Mouse (Mus musculus): Measurements from ENCODE around the gene Rasa1. TPM values are rescaled to one million over a fixed set of nuclear protein-coding genes. Genes with fewer than 3 reads are reported as not detected.

Gene Rasa1
- total RNA-seq (2021) (10 to 100 TPM; 20.7 to 27.8 TPM), polyA plus RNA-seq (2012; rRNA removed) (5.6 and 14.0 TPM in 2 replicates)
- long read RNA-seq, full-length matches to known transcripts: 20 of 23 reads
- long read RNA-seq, partial matches to known transcripts: 1 of 23 reads
- long read RNA-seq, other reads (novel, unspliced or antisense): 2 of 23 reads

GRCm38 (mm10) chr13:85288843-85289713, at the start of gene Rasa1:
TSS of gene Rasa1 (minus strand) at chr13:85289130.
- intact Hi-C loops (cut with DNase I): loop anchor here (5.0 kb wide), 2 partner anchors 37 to 82 kb away; no protein-coding TSS in a partner anchor
- H3K27me3 ChIP-seq (ENCODE audit: control insufficient read depth, insufficient read depth, low read length): no peaks in the 10 kb centered on the region
- peak within 1 kb of the TSS; percentile 95 for H3K27ac ChIP-seq
- H3K9ac ChIP-seq (ENCODE audit: low read depth, low read length): peak within 1 kb of the TSS; percentile 94
- peak within 1 kb of the TSS; percentile 91 for H3K4me3 ChIP-seq
- WGBS: under 1% methylated on average over 92 of the region's 97 CpGs
- H3K36me3 ChIP-seq (ENCODE audit: control insufficient read depth, insufficient read depth, low read length): peaks cover 6% of the 10 kb centered on the region
- peak; percentile 94 to 97 for DNase-seq
- no peaks in the 10 kb centered on the region; the same call in 1 of the 2 replicates for H3K79me2 ChIP-seq (replicated peaks; ENCODE audit: control insufficient read depth, insufficient read depth, low read length)
- TF ChIP-seq POLR2A (IDR thresholded peaks at IDR 0.05; ENCODE audit: insufficient read depth, low read depth, low read length) (peak; percentile 94), EP300 (IDR thresholded peaks at IDR 0.05; ENCODE audit: insufficient read depth, low read depth, low read length) (0 out of 2 replicates have a peak, but pooled peaks have one; percentile 36), CTCF (IDR thresholded peaks at IDR 0.05) (0 out of 2 replicates have a peak, but pooled peaks have one; percentile 1)
- no peaks in the 10 kb centered on the region for H3K4me1 ChIP-seq (ENCODE audit: control insufficient read depth, insufficient read depth, low read length)

- no peaks in the 10 kb centered on the region for H3K36me3 ChIP-seq (ENCODE audit: control insufficient read depth, insufficient read depth, low read length)
- DNase-seq: no peak
- TF ChIP-seq CTCF (IDR thresholded peaks at IDR 0.05) (no peak), EP300 (IDR thresholded peaks at IDR 0.05; ENCODE audit: insufficient read depth, low read depth, low read length) (no peak), POLR2A (IDR thresholded peaks at IDR 0.05; ENCODE audit: insufficient read depth, low read depth, low read length) (no peak)
- no peaks in the 10 kb centered on the region for H3K79me2 ChIP-seq (replicated peaks; ENCODE audit: control insufficient read depth, insufficient read depth, low read length)
- no peak overlapping the region for H3K9ac ChIP-seq (ENCODE audit: low read depth, low read length)
- no peaks in the 10 kb centered on the region for H3K27me3 ChIP-seq (ENCODE audit: control insufficient read depth, insufficient read depth, low read length)
- intact Hi-C loops (cut with DNase I): no loop called here
- H3K27ac ChIP-seq: no peak overlapping the region
- no peaks in the 10 kb centered on the region; the same call in none of the 2 replicates for H3K4me1 ChIP-seq (ENCODE audit: control insufficient read depth, insufficient read depth, low read length)
- WGBS: 32% methylated on average over 2 of the region's 2 CpGs
- H3K4me3 ChIP-seq: no peak overlapping the region
Measured at GRCm38 (mm10) chr13:85311547-85311946, 22.6 kb upstream of the Rasa1 start.

- DNase-seq: no peak
- no peaks in the 10 kb centered on the region for H3K27me3 ChIP-seq (ENCODE audit: control insufficient read depth, insufficient read depth, low read length)
- no peak overlapping the region for H3K4me3 ChIP-seq
- H3K27ac ChIP-seq: no peak overlapping the region
- WGBS: 28% methylated on average over 5 of the region's 5 CpGs
- no peak overlapping the region for H3K9ac ChIP-seq (ENCODE audit: low read depth, low read length)
- H3K36me3 ChIP-seq (ENCODE audit: control insufficient read depth, insufficient read depth, low read length): no peaks in the 10 kb centered on the region
- TF ChIP-seq EP300 (IDR thresholded peaks at IDR 0.05; ENCODE audit: insufficient read depth, low read depth, low read length): no peak
- no peak for TF ChIP-seq POLR2A (IDR thresholded peaks at IDR 0.05; ENCODE audit: insufficient read depth, low read depth, low read length)
- TF ChIP-seq CTCF (IDR thresholded peaks at IDR 0.05): no peak
- no peaks in the 10 kb centered on the region for H3K79me2 ChIP-seq (replicated peaks; ENCODE audit: control insufficient read depth, insufficient read depth, low read length)
- intact Hi-C loops (cut with DNase I): no loop called here
- no peaks in the 10 kb centered on the region; the same call in none of the 2 replicates for H3K4me1 ChIP-seq (ENCODE audit: control insufficient read depth, insufficient read depth, low read length)
Measured at GRCm38 (mm10) chr13:85310968-85311367, 22.0 kb upstream of the Rasa1 start.

- TF ChIP-seq CTCF (IDR thresholded peaks at IDR 0.05) (no peak), POLR2A (IDR thresholded peaks at IDR 0.05; ENCODE audit: insufficient read depth, low read depth, low read length) (no peak), EP300 (IDR thresholded peaks at IDR 0.05; ENCODE audit: insufficient read depth, low read depth, low read length) (no peak)
- no peak overlapping the region for H3K27ac ChIP-seq
Measured at GRCm38 (mm10) chr13:85310483-85310882, 21.6 kb upstream of the Rasa1 start.

GRCm38 (mm10) chr13:85306039-85306438, 17.1 kb upstream of the Rasa1 start:
- Histone ChIP-seq H3K27me3 (ENCODE audit: control insufficient read depth, insufficient read depth, low read length) (no peaks in the 10 kb centered on the region), H3K4me1 (ENCODE audit: control insufficient read depth, insufficient read depth, low read length) (no peaks in the 10 kb centered on the region), H3K9ac (ENCODE audit: low read depth, low read length) (no peak overlapping the region), H3K4me3 (no peak overlapping the region), H3K27ac (no peak overlapping the region), H3K36me3 (ENCODE audit: control insufficient read depth, insufficient read depth, low read length) (no peaks in the 10 kb centered on the region), H3K79me2 (replicated peaks; ENCODE audit: control insufficient read depth, insufficient read depth, low read length) (no peaks in the 10 kb centered on the region)
- no peak for DNase-seq
- intact Hi-C loops (cut with DNase I): no loop called here
- no peak for TF ChIP-seq CTCF (IDR thresholded peaks at IDR 0.05)

More at GRCm38 (mm10) chr13:85310483-85310882, 21.6 kb upstream of the Rasa1 start:
- H3K4me1 ChIP-seq (ENCODE audit: control insufficient read depth, insufficient read depth, low read length): no peaks in the 10 kb centered on the region; the same call in none of the 2 replicates
- H3K9ac ChIP-seq (ENCODE audit: low read depth, low read length): no peak overlapping the region
- intact Hi-C loops (cut with DNase I): no loop called here
- DNase-seq: no peak
- no peaks in the 10 kb centered on the region for H3K27me3 ChIP-seq (ENCODE audit: control insufficient read depth, insufficient read depth, low read length)
- no peaks in the 10 kb centered on the region for H3K36me3 ChIP-seq (ENCODE audit: control insufficient read depth, insufficient read depth, low read length)
- H3K4me3 ChIP-seq: no peak overlapping the region
- WGBS: 90% methylated on average over 2 of the region's 2 CpGs
- no peaks in the 10 kb centered on the region for H3K79me2 ChIP-seq (replicated peaks; ENCODE audit: control insufficient read depth, insufficient read depth, low read length)

GRCm38 (mm10) chr13:85290651-85291050, 1.7 kb upstream of the Rasa1 start:
- Histone ChIP-seq H3K4me3 (peak overlapping the region; percentile 91), H3K27me3 (ENCODE audit: control insufficient read depth, insufficient read depth, low read length) (no peaks in the 10 kb centered on the region)

More at GRCm38 (mm10) chr13:85290651-85291050, 1.7 kb upstream of the Rasa1 start:
- TF ChIP-seq CTCF (IDR thresholded peaks at IDR 0.05): no peak
- no peak for TF ChIP-seq POLR2A (IDR thresholded peaks at IDR 0.05; ENCODE audit: insufficient read depth, low read depth, low read length)
- TF ChIP-seq EP300 (IDR thresholded peaks at IDR 0.05; ENCODE audit: insufficient read depth, low read depth, low read length): no peak
- H3K27ac ChIP-seq: peak overlapping the region; percentile 95
- 29% methylated on average over 1 of the region's 1 CpGs for WGBS
- peaks cover 4% of the 10 kb centered on the region for H3K36me3 ChIP-seq (ENCODE audit: control insufficient read depth, insufficient read depth, low read length)
- H3K4me1 ChIP-seq (ENCODE audit: control insufficient read depth, insufficient read depth, low read length): no peaks in the 10 kb centered on the region
- DNase-seq: no peak
- no peaks in the 10 kb centered on the region; the same call in 1 of the 2 replicates for H3K79me2 ChIP-seq (replicated peaks; ENCODE audit: control insufficient read depth, insufficient read depth, low read length)
- no peak overlapping the region; the same call in 1 of the 2 replicates for H3K9ac ChIP-seq (ENCODE audit: low read depth, low read length)
- intact Hi-C loops (cut with DNase I): loop anchor here (5.0 to 10.0 kb wide), 2 partner anchors 103 to 144 kb away; partner anchors contain the start of gene Ccnh

All from heart, adult 2 months (tissue).